Mouse (Mus musculus): ENCODE measurements at regions not wholly inside any gene's neighbourhood (a gene's known extent, or its start where the extent isn't known, plus 50 kb on each side); places are given as distances from the start of the nearest gene placed in this dataset.

- Histone ChIP-seq H3K27ac (replicated peaks) (peak overlapping the region; percentile 40), H3K9me3 (no peaks in the 10 kb centered on the region), H3K27me3 (no peaks in the 10 kb centered on the region), H3K4me1 (replicated peaks) (peaks cover 10% of the 10 kb centered on the region), H3K36me3 (no peaks in the 10 kb centered on the region), H3K4me2 (no peak overlapping the region), H3K4me3 (no peak overlapping the region), H3K9ac (no peak overlapping the region)
- ATAC-seq (ENCODE audit: low FRiP score, low read depth): peak; percentile 54; the same call in 1 of the 2 replicates
- 12% methylated on average over 10 of the region's 10 CpGs for WGBS
Observed at GRCm38 (mm10) chr10:99451639-99452417, 188.8 kb downstream of the Dusp6 start.

- Histone ChIP-seq H3K4me3 (no peak overlapping the region), H3K27ac (replicated peaks) (no peak overlapping the region), H3K27me3 (0 out of 2 replicates have a peak, but pooled peaks cover 3% of the 10 kb centered on the region), H3K4me1 (replicated peaks) (peaks cover 12% of the 10 kb centered on the region), H3K9me3 (no peaks in the 10 kb centered on the region), H3K36me3 (no peaks in the 10 kb centered on the region), H3K4me2 (no peak overlapping the region), H3K9ac (no peak overlapping the region)
- 89% methylated on average over 5 of the region's 5 CpGs for WGBS
- no peak for ATAC-seq (ENCODE audit: low FRiP score, low read depth)
Observed at GRCm38 (mm10) chr10:99456180-99456579, 193.1 kb downstream of the Dusp6 start.

DNA sequence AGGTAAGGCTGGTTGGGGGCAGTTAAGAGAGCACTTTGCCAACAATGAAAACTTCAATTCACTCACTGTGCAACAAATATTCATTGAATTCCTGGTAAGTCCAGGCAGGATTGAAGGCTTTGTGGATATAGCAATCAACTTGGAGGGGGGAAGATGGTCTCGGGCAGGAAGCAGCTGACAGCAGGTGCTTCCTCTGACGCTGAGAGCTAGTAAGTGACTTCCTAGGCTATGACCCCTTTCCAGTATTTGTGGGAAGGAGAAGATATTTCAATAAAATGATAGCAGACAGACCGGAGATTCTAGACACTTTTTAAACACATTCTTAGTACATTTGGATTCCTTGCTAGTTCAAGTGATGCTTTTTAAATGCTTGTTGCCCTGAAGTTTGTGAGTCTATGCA, 195.0 kb downstream of the Dusp6 start:
- Histone ChIP-seq H3K36me3 (no peaks in the 10 kb centered on the region), H3K4me1 (replicated peaks) (peaks cover 12% of the 10 kb centered on the region), H3K4me2 (no peak overlapping the region), H3K4me3 (no peak overlapping the region), H3K9ac (no peak overlapping the region), H3K9me3 (no peaks in the 10 kb centered on the region), H3K27me3 (0 out of 2 replicates have a peak, but pooled peaks cover 3% of the 10 kb centered on the region), H3K27ac (replicated peaks) (no peak overlapping the region)
- 85% methylated on average over 3 of the region's 3 CpGs for WGBS
- ATAC-seq (ENCODE audit: low FRiP score, low read depth): no peak

- H3K4me3 ChIP-seq: no peak overlapping the region
- no peak overlapping the region for H3K27ac ChIP-seq (replicated peaks)
- peaks cover 12% of the 10 kb centered on the region for H3K4me1 ChIP-seq (replicated peaks)
- no peak for ATAC-seq (ENCODE audit: low FRiP score, low read depth)
- no peaks in the 10 kb centered on the region for H3K9me3 ChIP-seq
- no peaks in the 10 kb centered on the region for H3K36me3 ChIP-seq
- H3K4me2 ChIP-seq: no peak overlapping the region
- WGBS: 86% methylated on average over 9 of the region's 9 CpGs
- no peak overlapping the region for H3K9ac ChIP-seq
- H3K27me3 ChIP-seq: 0 out of 2 replicates have a peak, but pooled peaks cover 3% of the 10 kb centered on the region
Observed at GRCm38 (mm10) chr10:99459171-99459660, 196.2 kb downstream of the Dusp6 start.

- WGBS: 49% methylated on average over 10 of the region's 10 CpGs
- no peak overlapping the region for H3K27ac ChIP-seq (replicated peaks)
Observed at GRCm38 (mm10) chr10:99459823-99460361, 196.9 kb downstream of the Dusp6 start.

DNA sequence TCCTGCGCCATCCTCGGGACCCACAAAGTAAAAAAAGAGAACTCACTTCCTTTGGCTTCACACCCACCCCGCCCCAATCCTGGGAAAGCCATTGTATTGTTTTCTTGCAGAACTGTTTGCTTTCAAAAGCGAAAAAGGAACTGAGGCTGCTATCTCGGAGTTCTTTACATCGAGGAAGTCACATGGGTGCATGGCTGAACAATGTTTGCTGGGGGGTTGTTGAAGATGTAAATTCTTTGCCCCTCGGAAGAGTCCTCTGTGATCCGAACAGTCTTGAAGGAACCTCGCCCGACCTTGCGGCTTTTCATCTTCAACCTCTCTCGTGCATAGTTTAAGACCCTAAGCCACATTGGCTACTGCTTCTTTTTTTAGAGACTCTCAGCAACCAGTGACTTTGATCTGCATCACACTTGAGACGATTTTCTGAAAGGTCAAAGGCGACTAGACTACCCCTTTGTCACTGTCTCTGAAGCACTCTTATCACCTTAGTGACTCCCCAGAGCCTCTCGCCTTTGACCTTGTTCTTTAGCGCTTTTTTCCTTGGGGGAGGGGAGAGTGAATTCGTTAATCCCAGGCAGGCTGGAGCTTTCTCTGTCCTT, 197.9 kb downstream of the Dusp6 start:
- ATAC-seq (ENCODE audit: low FRiP score, low read depth): peak; percentile 69; the same call in 1 of the 2 replicates
- H3K36me3 ChIP-seq: no peaks in the 10 kb centered on the region
- H3K27ac ChIP-seq (replicated peaks): peak overlapping the region; percentile 42; the same call in 1 of the 2 replicates
- peak overlapping the region; percentile 31 for H3K9ac ChIP-seq
- peak overlapping the region; percentile 39 for H3K4me3 ChIP-seq
- 0 out of 2 replicates have a peak, but pooled peaks cover 3% of the 10 kb centered on the region for H3K27me3 ChIP-seq
- H3K4me2 ChIP-seq: peak overlapping the region; percentile 82
- 3% methylated on average over 17 of the region's 17 CpGs for WGBS
- H3K4me1 ChIP-seq (replicated peaks): peaks cover 12% of the 10 kb centered on the region
- H3K9me3 ChIP-seq: no peaks in the 10 kb centered on the region

More at GRCm38 (mm10) chr10:99459823-99460361, 196.9 kb downstream of the Dusp6 start:
- Histone ChIP-seq H3K9me3 (no peaks in the 10 kb centered on the region), H3K4me2 (no peak overlapping the region), H3K36me3 (no peaks in the 10 kb centered on the region), H3K9ac (no peak overlapping the region), H3K27me3 (0 out of 2 replicates have a peak, but pooled peaks cover 3% of the 10 kb centered on the region), H3K4me3 (no peak overlapping the region), H3K4me1 (replicated peaks) (peaks cover 12% of the 10 kb centered on the region)
- no peak for ATAC-seq (ENCODE audit: low FRiP score, low read depth)

DNA sequence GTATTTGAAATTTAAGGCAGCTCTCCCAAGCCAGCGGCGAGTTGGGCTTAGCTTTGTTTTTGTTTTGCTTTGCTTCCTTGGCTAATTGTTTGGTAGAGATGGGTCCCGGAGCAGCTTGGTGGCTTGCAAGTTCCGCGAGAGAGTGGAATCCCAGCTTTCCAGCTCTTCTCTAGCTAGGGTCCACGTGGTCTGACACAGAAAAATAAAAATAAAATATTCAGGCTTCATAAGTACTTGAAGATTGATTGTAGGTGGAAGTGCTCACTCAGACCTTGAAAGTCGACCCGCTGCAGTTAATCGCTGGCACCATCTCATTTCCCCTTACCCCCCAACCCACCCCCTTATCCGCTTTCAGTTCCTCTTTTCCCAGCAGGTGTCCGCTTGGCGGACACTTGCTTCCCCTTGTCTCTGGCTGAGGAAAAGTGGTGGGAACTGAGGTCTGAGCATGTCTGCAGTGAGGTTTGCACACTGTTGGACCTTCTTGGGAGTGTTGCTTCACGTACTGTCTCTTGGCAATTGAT, 198.5 kb downstream of the Dusp6 start:
- H3K9me3 ChIP-seq: no peaks in the 10 kb centered on the region
- WGBS: 3% methylated on average over 13 of the region's 13 CpGs
- ATAC-seq (ENCODE audit: low FRiP score, low read depth): peak; percentile 42
- H3K27me3 ChIP-seq: 0 out of 2 replicates have a peak, but pooled peaks cover 3% of the 10 kb centered on the region
- H3K4me1 ChIP-seq (replicated peaks): peaks cover 12% of the 10 kb centered on the region
- peak overlapping the region; percentile 42; the same call in 1 of the 2 replicates for H3K27ac ChIP-seq (replicated peaks)
- H3K4me3 ChIP-seq: peak overlapping the region; percentile 39
- peak overlapping the region; percentile 31 for H3K9ac ChIP-seq
- peak overlapping the region; percentile 82 for H3K4me2 ChIP-seq
- no peaks in the 10 kb centered on the region for H3K36me3 ChIP-seq

DNA sequence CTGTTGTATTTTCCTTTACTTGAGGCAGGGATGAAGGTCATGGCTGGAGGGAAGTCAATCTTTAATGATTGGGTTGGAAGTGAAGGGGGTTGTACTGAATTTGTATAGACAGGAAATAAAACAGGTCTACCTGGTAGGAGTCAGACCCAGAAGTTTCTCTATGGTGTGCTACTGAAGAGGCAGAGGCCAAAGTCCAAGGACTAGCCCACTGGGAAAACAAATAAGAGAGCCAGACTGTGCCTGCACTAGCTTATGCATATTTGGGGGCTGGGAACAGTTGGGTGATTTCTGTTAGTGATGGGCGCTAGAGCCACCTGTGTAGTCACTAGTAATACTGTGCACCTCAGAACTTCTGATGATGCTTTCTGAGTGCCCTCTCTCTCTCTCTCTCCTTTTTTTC, 203.7 kb downstream of the Dusp6 start:
- Histone ChIP-seq H3K4me1 (replicated peaks) (peaks cover under 1% of the 10 kb centered on the region), H3K4me2 (no peak overlapping the region), H3K9me3 (no peaks in the 10 kb centered on the region), H3K36me3 (no peaks in the 10 kb centered on the region), H3K27ac (replicated peaks) (no peak overlapping the region), H3K9ac (no peak overlapping the region), H3K4me3 (no peak overlapping the region), H3K27me3 (no peaks in the 10 kb centered on the region)
- ATAC-seq (ENCODE audit: low FRiP score, low read depth): no peak
- WGBS: 100% methylated on average over 1 of the region's 1 CpGs

- no peak for ATAC-seq (ENCODE audit: low FRiP score, low read depth)
- H3K27ac ChIP-seq (replicated peaks): 0 out of 2 replicates have a peak overlapping the region, but pooled peaks have one; percentile 35
- WGBS: 64% methylated on average over 9 of the region's 9 CpGs
Observed at GRCm38 (mm10) chr10:99467319-99467842, 204.3 kb downstream of the Dusp6 start.

DNA sequence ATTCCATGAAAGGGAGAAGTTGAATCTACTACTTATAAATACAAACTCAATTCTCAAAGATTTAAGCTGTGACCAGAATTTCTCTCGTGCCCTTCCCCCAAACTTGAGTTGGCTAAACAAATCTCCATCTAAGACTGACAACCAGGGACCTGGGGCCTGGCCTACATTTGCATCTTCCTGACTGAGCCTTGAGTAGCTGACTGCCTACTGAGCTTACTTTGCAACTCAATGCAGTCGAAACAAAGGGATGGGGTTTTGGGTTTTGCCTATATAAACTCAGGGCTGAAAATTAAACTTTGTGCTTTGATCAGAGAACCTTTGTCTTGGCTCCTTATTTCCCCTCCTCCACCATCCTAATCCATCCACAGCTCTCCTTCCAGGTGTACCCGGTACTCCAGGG, 205.9 kb downstream of the Dusp6 start:
- no peaks in the 10 kb centered on the region for H3K36me3 ChIP-seq
- H3K4me1 ChIP-seq (replicated peaks): 0 out of 2 replicates have a peak, but pooled peaks cover 9% of the 10 kb centered on the region
- 26% methylated on average over 3 of the region's 3 CpGs for WGBS
- no peaks in the 10 kb centered on the region for H3K9me3 ChIP-seq
- H3K9ac ChIP-seq: no peak overlapping the region
- no peak overlapping the region for H3K27ac ChIP-seq (replicated peaks)
- no peak for ATAC-seq (ENCODE audit: low FRiP score, low read depth)
- no peak overlapping the region for H3K4me3 ChIP-seq
- no peak overlapping the region for H3K4me2 ChIP-seq
- H3K27me3 ChIP-seq: no peaks in the 10 kb centered on the region

More at GRCm38 (mm10) chr10:99467319-99467842, 204.3 kb downstream of the Dusp6 start:
- no peak overlapping the region for H3K9ac ChIP-seq
- H3K4me2 ChIP-seq: no peak overlapping the region
- no peaks in the 10 kb centered on the region for H3K9me3 ChIP-seq
- no peak overlapping the region for H3K4me3 ChIP-seq
- H3K4me1 ChIP-seq (replicated peaks): 0 out of 2 replicates have a peak, but pooled peaks cover 7% of the 10 kb centered on the region
- no peaks in the 10 kb centered on the region for H3K36me3 ChIP-seq
- no peaks in the 10 kb centered on the region for H3K27me3 ChIP-seq

- Histone ChIP-seq H3K9me3 (no peaks in the 10 kb centered on the region), H3K4me1 (replicated peaks) (0 out of 2 replicates have a peak, but pooled peaks cover 9% of the 10 kb centered on the region), H3K4me3 (no peak overlapping the region), H3K4me2 (no peak overlapping the region), H3K9ac (no peak overlapping the region), H3K27me3 (no peaks in the 10 kb centered on the region), H3K27ac (replicated peaks) (0 out of 2 replicates have a peak overlapping the region, but pooled peaks have one; percentile 2), H3K36me3 (no peaks in the 10 kb centered on the region)
- ATAC-seq (ENCODE audit: low FRiP score, low read depth): no peak
- 55% methylated on average over 8 of the region's 8 CpGs for WGBS
Observed at GRCm38 (mm10) chr10:99471832-99472497, 208.9 kb downstream of the Dusp6 start.

All from hindbrain, embryonic 15.5 days (tissue).